Mouse (Mus musculus): Measurements from ENCODE around the gene Cldn12. TPM values are rescaled to one million over a fixed set of nuclear protein-coding genes. Genes with fewer than 3 reads are reported as not detected.

Cldn12 gene
- polyA plus RNA-seq, 1 experiment = 23.2 TPM

DNA sequence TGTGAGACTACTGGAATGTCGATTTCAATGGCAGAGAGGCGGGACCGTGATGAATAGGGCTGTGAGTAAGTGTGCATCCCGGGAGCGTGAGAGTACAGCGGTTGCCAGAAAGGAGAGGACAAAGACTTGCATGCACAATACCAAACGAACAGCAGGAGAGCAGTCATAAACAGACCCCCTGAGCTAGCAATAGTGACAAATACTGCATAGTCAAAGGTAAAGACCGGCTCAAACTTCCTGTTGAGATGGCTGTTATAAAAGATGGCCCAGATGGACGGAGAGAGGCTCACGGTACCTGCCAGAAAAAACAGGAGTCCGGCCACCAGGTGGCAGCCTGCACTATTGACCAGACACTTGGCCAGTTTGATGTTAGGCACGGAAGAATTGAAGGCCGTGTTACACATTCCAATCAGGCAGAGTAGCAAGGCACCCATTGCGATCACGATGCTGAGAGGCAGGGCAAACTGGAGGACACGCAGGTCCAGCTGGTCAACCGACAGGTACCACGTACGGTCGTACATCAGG lies 7.0 kb downstream of the Cldn12 start:
- TF ChIP-seq GATA1 (IDR thresholded peaks at IDR 0.05; ENCODE audit: low read length) = no peak

DNA sequence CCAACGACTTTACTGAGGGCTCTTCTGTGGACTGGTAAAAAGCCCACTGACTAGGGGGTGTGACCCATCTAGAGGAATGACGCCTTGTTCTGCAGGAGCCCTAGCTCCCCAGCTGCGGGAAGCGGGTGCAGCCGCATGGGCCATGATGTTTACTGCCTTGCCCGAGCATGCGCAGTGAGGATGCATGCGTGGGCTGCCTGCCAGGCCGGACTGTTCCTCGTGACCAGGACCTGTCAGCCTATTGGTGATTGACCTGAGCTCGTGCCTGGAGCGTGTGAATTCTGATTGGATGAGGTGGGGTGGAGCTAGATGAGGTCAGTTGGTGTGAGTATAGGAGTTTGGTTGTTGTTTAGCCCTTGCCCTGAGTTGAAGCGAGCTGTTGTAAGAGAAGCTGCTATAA lies 10.3 kb downstream of the Cldn12 start:
- no peak for TF ChIP-seq GATA1 (IDR thresholded peaks at IDR 0.05; ENCODE audit: low read length)

DNA sequence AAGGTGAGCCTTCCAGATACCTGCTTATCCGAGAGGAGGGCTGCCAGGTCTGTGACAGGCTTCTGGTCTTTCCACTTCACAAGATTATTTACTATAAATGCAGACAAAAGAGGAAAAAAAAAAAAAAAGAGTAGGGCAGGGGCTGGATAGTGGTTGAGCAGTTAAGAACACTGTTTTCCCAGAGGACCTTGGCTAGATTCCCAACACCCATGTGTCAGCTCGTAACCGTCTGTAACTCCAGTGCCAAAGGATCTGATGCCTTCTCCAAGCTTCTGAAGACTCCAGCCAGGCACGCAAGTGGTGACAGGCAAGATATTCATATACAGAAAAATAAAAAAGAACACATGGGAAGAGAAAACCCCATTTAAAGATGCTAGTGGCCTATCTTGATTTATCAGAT lies 11.4 kb downstream of the Cldn12 start:
- TF ChIP-seq GATA1 (IDR thresholded peaks at IDR 0.05; ENCODE audit: low read length) = no peak

DNA sequence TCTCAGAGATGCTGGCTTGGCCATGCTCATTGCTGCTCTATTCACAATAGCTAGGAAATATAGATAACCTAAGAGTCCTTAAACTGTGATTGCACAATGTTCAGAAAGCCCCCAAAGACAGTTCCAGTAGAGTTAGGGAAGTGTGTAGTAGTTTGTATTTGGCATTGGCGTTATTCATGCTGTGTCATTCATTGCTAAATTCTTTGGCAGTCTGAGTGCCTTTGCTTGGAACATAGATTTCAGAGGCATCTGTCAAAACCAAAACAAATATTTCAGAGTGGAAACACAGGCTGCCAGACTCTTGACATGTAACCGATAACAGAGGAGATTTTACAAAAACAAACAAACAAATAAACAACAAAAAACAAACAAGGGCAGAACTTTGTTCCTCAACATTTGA lies 13.2 kb downstream of the Cldn12 start:
- no peak for TF ChIP-seq GATA1 (IDR thresholded peaks at IDR 0.05; ENCODE audit: low read length)

DNA sequence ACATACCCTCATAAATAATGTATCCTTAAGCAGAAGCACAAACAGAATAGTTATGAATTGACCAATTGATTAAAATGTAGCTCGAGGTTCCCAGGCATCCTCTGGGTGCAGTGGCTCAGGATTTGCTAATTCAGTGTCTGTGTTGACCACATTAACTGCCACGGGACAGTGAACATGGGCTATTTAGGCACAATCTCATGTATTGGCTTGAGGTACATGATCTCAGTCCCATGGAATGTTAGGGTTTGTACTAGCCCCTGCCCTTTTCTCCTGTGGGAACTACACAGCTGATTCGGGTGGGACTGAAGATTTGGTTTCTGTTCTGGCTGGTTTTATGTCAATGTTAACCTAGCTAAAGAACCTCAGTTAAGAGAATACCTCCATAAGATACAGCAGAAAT lies 18.4 kb downstream of the Cldn12 start:
- no peak for TF ChIP-seq GATA1 (IDR thresholded peaks at IDR 0.05; ENCODE audit: low read length)

- no peak for TF ChIP-seq GATA1 (IDR thresholded peaks at IDR 0.05; ENCODE audit: low read length)
Observed at GRCm38 (mm10) chr5:5495042-5495441, 19.7 kb downstream of the Cldn12 start.

- no peak for TF ChIP-seq GATA1 (IDR thresholded peaks at IDR 0.05; ENCODE audit: low read length)
Observed at GRCm38 (mm10) chr5:5494269-5495005, 20.3 kb downstream of the Cldn12 start.

GRCm38 (mm10) chr5:5492163-5492562 lies 22.6 kb downstream of the Cldn12 start:
- TF ChIP-seq GATA1 (IDR thresholded peaks at IDR 0.05; ENCODE audit: low read length) = no peak

GRCm38 (mm10) chr5:5486071-5486470 lies 28.7 kb downstream of the Cldn12 start:
- TF ChIP-seq GATA1 (IDR thresholded peaks at IDR 0.05; ENCODE audit: low read length) = no peak

- no peak for TF ChIP-seq GATA1 (IDR thresholded peaks at IDR 0.05; ENCODE audit: low read length)
Observed at GRCm38 (mm10) chr5:5483254-5483858, 31.4 kb downstream of the Cldn12 start.

- TF ChIP-seq GATA1 (IDR thresholded peaks at IDR 0.05; ENCODE audit: low read length) = no peak
Observed at GRCm38 (mm10) chr5:5481662-5482061, 33.1 kb downstream of the Cldn12 start.

- no peak for TF ChIP-seq GATA1 (IDR thresholded peaks at IDR 0.05; ENCODE audit: low read length)
Observed at GRCm38 (mm10) chr5:5479043-5479442, 35.7 kb downstream of the Cldn12 start, which contains the start of gene 1700015F17Rik. 1700015F17Rik (minus strand) TSS chr5:5479143.

DNA sequence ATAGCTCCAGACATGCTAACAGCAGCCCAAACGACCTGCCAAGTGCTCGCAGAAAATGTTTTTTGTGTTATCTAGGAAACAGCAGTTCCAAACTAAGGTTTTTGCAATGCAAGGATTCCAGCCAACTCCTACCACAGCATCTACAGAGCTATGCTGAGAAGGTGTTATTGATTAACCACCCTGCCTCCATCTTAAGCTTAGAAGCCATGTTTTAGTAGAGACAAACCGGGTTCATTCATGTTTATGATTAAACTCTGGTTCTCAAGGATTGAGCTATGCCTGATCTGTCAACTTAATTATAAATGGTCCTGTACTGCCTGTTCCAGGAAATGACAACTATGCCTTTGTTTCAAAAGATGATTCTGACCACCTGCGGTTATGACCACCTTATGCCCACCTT lies 38.6 kb downstream of the Cldn12 start:
- no peak for TF ChIP-seq GATA1 (IDR thresholded peaks at IDR 0.05; ENCODE audit: low read length)

DNA sequence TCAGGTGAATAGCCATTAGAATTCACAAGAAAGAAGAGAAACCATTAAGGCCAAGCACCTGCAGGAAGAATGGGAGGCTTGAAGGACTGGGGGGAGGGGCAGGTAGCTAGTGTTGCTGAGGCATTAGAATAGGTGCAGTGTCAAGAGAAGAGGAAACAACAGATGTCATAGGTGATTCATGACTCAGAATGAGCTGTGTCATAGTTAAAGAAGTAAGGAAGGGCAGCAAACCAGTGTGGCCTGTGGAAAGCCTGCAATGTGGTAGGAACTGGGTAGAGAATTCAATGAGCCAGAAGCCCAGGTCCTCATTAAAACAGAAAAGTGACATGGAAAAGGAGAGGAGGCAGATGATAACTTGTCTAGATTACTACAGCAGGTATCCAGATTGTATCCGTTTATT lies 49.5 kb downstream of the Cldn12 start:
- TF ChIP-seq GATA1 (IDR thresholded peaks at IDR 0.05; ENCODE audit: low read length) = no peak

Other genes starting within 250 kb of the Cldn12 start
- gene Cdk14, start 94.6 kb downstream of the Cldn12 start, polyA plus RNA-seq (2012) = not detected in 2 replicates
- not detected in 2 replicates for gene 1700015F17Rik, start 35.8 kb downstream of the Cldn12 start, polyA plus RNA-seq (2012)
- gene Gtpbp10, start 44.6 kb upstream of the Cldn12 start, polyA plus RNA-seq (2012) = not detected in 2 replicates
- not detected in 2 replicates for gene Gm8773, start 58.8 kb upstream of the Cldn12 start, polyA plus RNA-seq (2012)
- gene Cfap69, start 149.3 kb upstream of the Cldn12 start, polyA plus RNA-seq (2012) = not detected in 2 replicates
- gene Steap2, start 179.6 kb upstream of the Cldn12 start, polyA plus RNA-seq (2012) = not detected in 2 replicates
- not detected in 2 replicates for gene Steap1, start 234.4 kb upstream of the Cldn12 start, polyA plus RNA-seq (2012)

All from G1E-ER4 (cell line).